Mouse (Mus musculus) lung, adult 2 months (tissue): ENCODE measurements around the gene Capn12.

Experiments
- CTCF ChIP-seq: fragments of 200-500 bp; IDR thresholded peaks from 2 replicates; pipeline ENCODE4 v1.5.1; 2011; ENCODE audit warnings: mild to moderate bottlenecking, low read length, control low read depth; ENCODE audit not compliant: insufficient read depth
- POLR2A ChIP-seq: fragments of 200-500 bp; IDR thresholded peaks from 2 replicates; pipeline ENCODE4 v1.6.1; 2011; ENCODE audit warnings: low read depth, mild to moderate bottlenecking, control low read depth, low read length, borderline replicate concordance; ENCODE audit errors: extremely low read depth

DNA sequence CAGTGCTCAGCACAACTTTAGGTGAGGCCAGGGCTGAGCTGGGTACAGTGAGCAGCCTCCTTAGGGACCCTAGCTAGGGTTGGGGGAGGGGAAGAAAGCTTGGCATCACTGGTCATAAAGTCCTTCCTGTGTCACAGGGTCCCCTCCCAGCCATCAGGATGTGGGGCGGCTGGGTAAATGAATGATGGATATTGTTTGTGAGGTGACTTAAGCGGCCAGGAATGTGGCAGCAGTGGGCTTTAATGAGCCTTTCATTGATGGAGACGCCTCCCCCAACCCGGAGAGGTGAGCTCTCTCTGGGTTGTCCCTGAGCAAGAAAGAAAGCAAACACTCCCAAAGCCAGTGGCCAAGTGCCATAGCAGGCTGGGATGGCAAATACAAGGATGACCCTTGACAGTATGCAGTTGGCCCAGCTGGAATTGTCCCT lies 42.7 kb downstream of the Capn12 start:
- TF ChIP-seq CTCF (no peak), POLR2A (no peak)
